Mouse (Mus musculus): Measurements from ENCODE around the gene Ptges. TPM values are rescaled to one million over a fixed set of nuclear protein-coding genes. Genes with fewer than 3 reads are reported as not detected.

The Ptges gene
- polyA plus RNA-seq, 1 experiment from 2014 or later = 44.2 TPM

- H3K9me3 ChIP-seq (replicated peaks; ENCODE audit: low read length) = no peaks in the 10 kb centered on the region
- WGBS = 8% methylated on average over 6 of the region's 6 CpGs
- 0 out of 2 replicates have a peak, but pooled peaks cover 3% of the 10 kb centered on the region for H3K36me3 ChIP-seq (ENCODE audit: insufficient read depth, low read length)
- H3K4me3 ChIP-seq (replicated peaks; ENCODE audit: low read depth, low read length) = no peak overlapping the region
- no peak overlapping the region for H3K9ac ChIP-seq (ENCODE audit: low read depth, low read length)
- no peak for ATAC-seq (replicated peaks; ENCODE audit: low FRiP score, low read depth)
- no peak overlapping the region for H3K4me2 ChIP-seq (ENCODE audit: low read length)
- no peak overlapping the region for H3K27ac ChIP-seq
- DNase-seq (ENCODE audit: low spot score) = peak; percentile 54
- no peak for TF ChIP-seq CTCF (IDR thresholded peaks at IDR 0.05; ENCODE audit: low read depth)
- H3K27me3 ChIP-seq (ENCODE audit: insufficient read depth, low read length) = no peaks in the 10 kb centered on the region
- H3K4me1 ChIP-seq (replicated peaks; ENCODE audit: insufficient read depth, low read length) = 0 out of 2 replicates have a peak, but pooled peaks cover 6% of the 10 kb centered on the region
Observed at GRCm38 (mm10) chr2:30893399-30893798, 36.3 kb downstream of the Ptges start.

- H3K9me3 ChIP-seq (replicated peaks; ENCODE audit: low read length) = no peaks in the 10 kb centered on the region
- no peak overlapping the region for H3K4me2 ChIP-seq (ENCODE audit: low read length)
- DNase-seq (ENCODE audit: low spot score) = peak; percentile 90
- no peak overlapping the region for H3K9ac ChIP-seq (ENCODE audit: low read depth, low read length)
- peak; percentile 89 for TF ChIP-seq CTCF (IDR thresholded peaks at IDR 0.05; ENCODE audit: low read depth)
- WGBS = 9% methylated on average over 3 of the region's 3 CpGs
- no peaks in the 10 kb centered on the region for H3K27me3 ChIP-seq (ENCODE audit: insufficient read depth, low read length)
- 0 out of 2 replicates have a peak, but pooled peaks cover 6% of the 10 kb centered on the region for H3K4me1 ChIP-seq (replicated peaks; ENCODE audit: insufficient read depth, low read length)
- ATAC-seq (replicated peaks; ENCODE audit: low FRiP score, low read depth) = peak; percentile 40; the same call in 1 of the 2 replicates
- no peak overlapping the region for H3K27ac ChIP-seq
- 0 out of 2 replicates have a peak, but pooled peaks cover 3% of the 10 kb centered on the region for H3K36me3 ChIP-seq (ENCODE audit: insufficient read depth, low read length)
- no peak overlapping the region for H3K4me3 ChIP-seq (replicated peaks; ENCODE audit: low read depth, low read length)
Observed at GRCm38 (mm10) chr2:30891002-30891401, 38.7 kb downstream of the Ptges start.

GRCm38 (mm10) chr2:30885453-30886163 is 44.1 kb downstream of the Ptges start:
- peak; percentile 21 for ATAC-seq (replicated peaks; ENCODE audit: low FRiP score, low read depth)
- Histone ChIP-seq H3K27me3 (ENCODE audit: insufficient read depth, low read length) (no peaks in the 10 kb centered on the region), H3K9me3 (replicated peaks; ENCODE audit: low read length) (no peaks in the 10 kb centered on the region), H3K9ac (ENCODE audit: low read depth, low read length) (no peak overlapping the region), H3K4me2 (ENCODE audit: low read length) (no peak overlapping the region), H3K36me3 (ENCODE audit: insufficient read depth, low read length) (0 out of 2 replicates have a peak, but pooled peaks cover 3% of the 10 kb centered on the region), H3K4me1 (replicated peaks; ENCODE audit: insufficient read depth, low read length) (no peaks in the 10 kb centered on the region), H3K4me3 (replicated peaks; ENCODE audit: low read depth, low read length) (no peak overlapping the region), H3K27ac (no peak overlapping the region)
- DNase-seq (ENCODE audit: low spot score) = peak; percentile 79
- 23% methylated on average over 9 of the region's 9 CpGs for WGBS
- TF ChIP-seq CTCF (IDR thresholded peaks at IDR 0.05; ENCODE audit: low read depth) = no peak

GRCm38 (mm10) chr2:30884852-30885373 is 44.8 kb downstream of the Ptges start:
- Histone ChIP-seq H3K9ac (ENCODE audit: low read depth, low read length) (no peak overlapping the region), H3K4me3 (replicated peaks; ENCODE audit: low read depth, low read length) (no peak overlapping the region), H3K4me1 (replicated peaks; ENCODE audit: insufficient read depth, low read length) (no peaks in the 10 kb centered on the region), H3K27me3 (ENCODE audit: insufficient read depth, low read length) (no peaks in the 10 kb centered on the region), H3K4me2 (ENCODE audit: low read length) (no peak overlapping the region), H3K27ac (no peak overlapping the region), H3K36me3 (ENCODE audit: insufficient read depth, low read length) (no peaks in the 10 kb centered on the region), H3K9me3 (replicated peaks; ENCODE audit: low read length) (no peaks in the 10 kb centered on the region)
- TF ChIP-seq CTCF (IDR thresholded peaks at IDR 0.05; ENCODE audit: low read depth) = 0 out of 2 replicates have a peak, but pooled peaks have one; percentile 19
- ATAC-seq (replicated peaks; ENCODE audit: low FRiP score, low read depth) (no peak), DNase-seq (ENCODE audit: low spot score) (no peak)
- WGBS = 91% methylated on average over 4 of the region's 4 CpGs

- H3K27me3 ChIP-seq (ENCODE audit: insufficient read depth, low read length) = no peaks in the 10 kb centered on the region
- TF ChIP-seq CTCF (IDR thresholded peaks at IDR 0.05; ENCODE audit: low read depth) = no peak
- H3K36me3 ChIP-seq (ENCODE audit: insufficient read depth, low read length) = no peaks in the 10 kb centered on the region
- no peak for DNase-seq (ENCODE audit: low spot score)
- H3K4me2 ChIP-seq (ENCODE audit: low read length) = no peak overlapping the region
- H3K9ac ChIP-seq (ENCODE audit: low read depth, low read length) = no peak overlapping the region
- no peak overlapping the region for H3K27ac ChIP-seq
- H3K9me3 ChIP-seq (replicated peaks; ENCODE audit: low read length) = no peaks in the 10 kb centered on the region
- no peak for ATAC-seq (replicated peaks; ENCODE audit: low FRiP score, low read depth)
- 79% methylated on average over 7 of the region's 7 CpGs for WGBS
- H3K4me1 ChIP-seq (replicated peaks; ENCODE audit: insufficient read depth, low read length) = 0 out of 2 replicates have a peak, but pooled peaks cover under 1% of the 10 kb centered on the region
- no peak overlapping the region for H3K4me3 ChIP-seq (replicated peaks; ENCODE audit: low read depth, low read length)
Observed at GRCm38 (mm10) chr2:30881215-30881614, 48.4 kb downstream of the Ptges start.

- no peak for DNase-seq (ENCODE audit: low spot score)
- 93% methylated on average over 15 of the region's 15 CpGs for WGBS
- TF ChIP-seq CTCF (IDR thresholded peaks at IDR 0.05; ENCODE audit: low read depth) = no peak
Observed at GRCm38 (mm10) chr2:30879481-30879880, 50.2 kb downstream of the Ptges start.

More at GRCm38 (mm10) chr2:30879481-30879880, 50.2 kb downstream of the Ptges start:
- H3K4me1 ChIP-seq (replicated peaks; ENCODE audit: insufficient read depth, low read length) = peaks cover 2% of the 10 kb centered on the region; the same call in 1 of the 2 replicates
- no peaks in the 10 kb centered on the region for H3K36me3 ChIP-seq (ENCODE audit: insufficient read depth, low read length)
- no peaks in the 10 kb centered on the region for H3K9me3 ChIP-seq (replicated peaks; ENCODE audit: low read length)
- no peak overlapping the region for H3K9ac ChIP-seq (ENCODE audit: low read depth, low read length)
- no peaks in the 10 kb centered on the region for H3K27me3 ChIP-seq (ENCODE audit: insufficient read depth, low read length)
- no peak for ATAC-seq (replicated peaks; ENCODE audit: low FRiP score, low read depth)
- H3K4me3 ChIP-seq (replicated peaks; ENCODE audit: low read depth, low read length) = no peak overlapping the region
- H3K27ac ChIP-seq = no peak overlapping the region
- H3K4me2 ChIP-seq (ENCODE audit: low read length) = no peak overlapping the region
